Mouse (Mus musculus) testis, adult 2 months (tissue): ENCODE data around the gene Sergef.

Experiments used
- CTCF ChIP-seq: fragments of 200-500 bp; IDR thresholded peaks from 2 replicates; pipeline ENCODE4 v1.5.1; 2012; ENCODE audit warnings: low read depth, mild to moderate bottlenecking, inconsistent platforms, low read length, moderate library complexity; ENCODE audit not compliant: control insufficient read depth, insufficient read depth, insufficient replicate concordance
- POLR2A ChIP-seq: fragments of 200-500 bp; IDR thresholded peaks from 2 replicates; pipeline ENCODE4 v1.6.1; 2012; ENCODE audit warnings: low read depth, mild to moderate bottlenecking, inconsistent platforms, low read length, moderate library complexity; ENCODE audit not compliant: control insufficient read depth

DNA sequence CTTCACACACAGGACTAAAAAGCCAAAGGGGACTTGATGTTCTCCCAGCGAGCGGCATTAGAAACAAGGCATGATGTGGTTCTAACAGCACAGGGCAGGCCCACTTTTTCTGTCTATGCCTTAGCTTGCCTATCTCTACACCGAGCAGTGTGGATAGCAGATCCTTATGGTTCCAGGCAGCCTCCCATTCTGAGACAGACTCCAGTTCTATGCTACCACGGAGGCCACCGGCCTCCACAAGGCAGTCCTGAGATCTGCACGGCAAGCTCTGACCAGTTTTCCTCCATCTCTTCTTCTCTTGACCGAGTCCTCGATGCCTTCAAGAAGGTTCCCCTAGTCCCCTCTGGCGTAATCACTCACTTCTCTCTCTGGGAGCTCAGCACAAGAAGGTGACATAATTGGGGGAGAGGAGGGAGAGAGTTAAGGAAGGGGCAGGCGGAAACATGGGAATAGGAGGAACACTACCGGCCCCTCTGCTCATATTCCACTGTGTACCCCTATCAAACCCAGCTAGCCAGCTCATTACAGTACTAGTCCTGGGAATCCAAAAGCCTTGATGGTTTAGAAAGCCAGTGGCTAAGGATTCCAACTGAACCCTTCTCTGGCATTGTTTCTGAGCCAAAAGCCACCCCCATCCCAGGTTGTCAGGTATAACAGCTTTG is 104.7 kb downstream of the Sergef start:
- TF ChIP-seq CTCF: no peak
- TF ChIP-seq POLR2A: no peak
